Mouse (Mus musculus) G1E (cell line): ENCODE results near the gene Ighmbp2. TPM values are rescaled to one million over a fixed set of nuclear protein-coding genes. Genes with fewer than 3 reads are reported as not detected.

Source experiments
- ATAC-seq: 2 replicates; pipeline ENCODE4 v1.8.0; 2016; ENCODE audit warnings: mild to moderate bottlenecking; ENCODE audit not compliant: insufficient number of reproducible peaks, poor library complexity, low FRiP score, severe bottlenecking; ENCODE audit errors: extremely low read depth
- DNase-seq: peaks from one replicate; pipeline ENCODE4 v3.0.0; 2012; ENCODE audit warnings: low spot score
- H3K27me3 ChIP-seq: 2 replicates; pipeline ENCODE4 v1.6.1; 2012; ENCODE audit warnings: mild to moderate bottlenecking, low read length, inconsistent platforms; ENCODE audit not compliant: insufficient read depth
- H3K36me3 ChIP-seq: replicated peaks from 2 replicates; pipeline ENCODE3; 2012; ENCODE audit warnings: mild to moderate bottlenecking, inconsistent platforms
- H3K4me1 ChIP-seq: 2 replicates; pipeline ENCODE4 v1.6.1; 2012; ENCODE audit warnings: low read depth, low read length, inconsistent platforms, mixed read lengths; ENCODE audit not compliant: insufficient read depth
- H3K4me3 ChIP-seq: 2 replicates; pipeline ENCODE4 v1.5.1; 2012; ENCODE audit warnings: low read depth, mild to moderate bottlenecking, inconsistent platforms, low read length, moderate library complexity, mixed read lengths
- H3K9me3 ChIP-seq: replicated peaks from 2 replicates; pipeline ENCODE4 v1.6.1; 2012; ENCODE audit warnings: inconsistent platforms
- CTCF ChIP-seq: IDR thresholded peaks from 2 replicates; pipeline ENCODE4 v1.5.1; 2012; ENCODE audit warnings: low read depth, low read length, inconsistent platforms, mixed read lengths
- GATA1 ChIP-seq: IDR thresholded peaks from 2 replicates; pipeline ENCODE4 v1.6.1; 2012; ENCODE audit warnings: borderline replicate concordance, low read length, inconsistent platforms, mixed read lengths
- GATA2 ChIP-seq: IDR thresholded peaks from 2 replicates; pipeline ENCODE4 v1.6.1; 2012; ENCODE audit warnings: low read depth, low read length, inconsistent platforms, borderline replicate concordance
- POLR2AphosphoS5 ChIP-seq: IDR thresholded peaks from 2 replicates; pipeline ENCODE4 v1.6.1; 2012; ENCODE audit warnings: low read depth, low read length, inconsistent platforms; ENCODE audit not compliant: insufficient replicate concordance
- TAL1 ChIP-seq: conservative IDR thresholded peaks from 2 replicates; pipeline ENCODE4 v1.6.1; 2012; ENCODE audit warnings: low read depth, low read length, inconsistent platforms, mixed read lengths
- polyA plus RNA-seq: library from polyadenylated mRNA; stranded (reverse); fragments of >175 nt; gene quantifications from 2 replicates; pipeline ENCODE4 v1.2.3, GENCODE M21; 2012
- total RNA-seq, 2 experiments: library from RNA; stranded (forward) in 1 of 2; stranded (reverse) in 1 of 2; fragments of 200-1000 nt in 1 of 2; fragments of >200 nt in 1 of 2; fragmentation: Nextera tagmentation in 1 of 2; gene quantifications; 2 replicates each; pipeline ENCODE4 v1.2.3; 2014 to 2017

The Ighmbp2 gene
- total and polyA plus RNA-seq, 3 experiments, result 5.1 to 10.6 (median 6.5) TPM

DNA sequence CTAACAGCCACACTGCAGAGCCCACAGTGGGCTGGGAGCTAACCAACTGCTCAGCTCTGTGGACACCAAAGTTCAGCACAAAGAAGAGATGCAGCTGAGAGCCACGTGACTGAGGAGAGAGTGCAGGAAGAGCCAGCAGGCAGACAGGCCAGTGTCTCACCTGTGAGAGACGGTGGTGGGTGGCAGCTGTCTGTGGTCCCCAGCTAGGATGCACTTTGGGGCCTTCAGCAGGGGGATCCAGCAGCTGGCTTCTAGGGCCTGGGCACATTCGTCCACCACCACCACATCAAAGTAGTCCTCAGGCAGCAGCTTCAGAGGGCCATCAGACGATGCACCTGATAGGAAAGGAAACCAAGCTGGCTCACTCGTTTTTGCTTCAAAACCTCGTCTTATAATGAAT, 11.5 kb downstream of the Ighmbp2 start:
- Histone ChIP-seq H3K36me3 (peaks cover 100% of the 10 kb centered on the region), H3K4me1 (no peaks in the 10 kb centered on the region; the same call in none of the 2 replicates), H3K27me3 (no peaks in the 10 kb centered on the region), H3K9me3 (no peaks in the 10 kb centered on the region), H3K4me3 (no peak overlapping the region)
- DNase-seq (no peak), ATAC-seq (no peak)
- TF ChIP-seq GATA1 (no peak), GATA2 (no peak), TAL1 (no peak), CTCF (no peak), POLR2AphosphoS5 (no peak)

DNA sequence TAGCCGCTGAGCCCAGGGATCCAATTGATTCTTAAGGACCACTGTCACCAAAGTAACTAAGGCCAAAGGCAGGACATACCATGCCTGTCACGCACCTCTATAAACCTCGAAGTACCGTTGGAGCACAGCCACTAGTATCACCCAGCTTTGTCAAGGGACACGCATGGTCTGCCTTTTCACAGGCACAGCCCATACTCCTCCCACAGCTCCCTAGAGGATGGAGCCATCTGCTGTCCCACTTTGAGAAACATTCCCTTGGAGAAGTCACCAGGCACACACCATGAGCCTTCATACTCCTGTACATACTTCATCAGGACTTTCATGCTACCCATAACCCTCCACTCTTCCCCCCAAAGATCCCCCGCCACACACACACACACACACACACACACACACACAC, 13.0 kb downstream of the Ighmbp2 start:
- H3K36me3 ChIP-seq, result peaks cover 100% of the 10 kb centered on the region
- ATAC-seq (no peak), DNase-seq (no peak)

DNA sequence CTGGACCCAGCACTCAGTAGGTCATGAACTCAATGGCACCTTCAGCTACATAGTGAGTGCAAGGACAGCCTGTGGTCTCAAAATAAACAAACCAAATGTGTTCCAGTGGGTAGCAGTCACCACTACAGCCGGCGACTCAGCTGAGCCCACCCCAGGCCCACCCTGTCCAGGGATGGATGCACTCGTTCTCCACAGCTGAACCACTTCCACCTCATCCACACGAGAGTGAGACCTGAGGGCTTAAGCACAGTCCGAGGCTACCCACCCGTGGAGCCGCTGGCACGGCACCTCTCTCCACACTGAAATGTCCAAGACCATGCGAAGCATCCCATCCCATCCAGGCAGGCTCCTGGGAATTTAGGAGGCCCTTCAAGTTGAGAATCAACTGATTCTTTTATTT, 13.5 kb downstream of the Ighmbp2 start:
- Histone ChIP-seq H3K4me3 (no peak overlapping the region), H3K27me3 (no peaks in the 10 kb centered on the region), H3K4me1 (no peaks in the 10 kb centered on the region; the same call in 1 of the 2 replicates), H3K36me3 (peaks cover 100% of the 10 kb centered on the region), H3K9me3 (no peaks in the 10 kb centered on the region)
- TF ChIP-seq POLR2AphosphoS5 (no peak), CTCF (no peak), GATA1 (no peak), GATA2 (no peak)
- ATAC-seq, result no peak
- no peak for DNase-seq

More for the DNA sequence above, 13.0 kb downstream of the Ighmbp2 start:
- Histone ChIP-seq H3K9me3 (no peaks in the 10 kb centered on the region), H3K4me3 (no peak overlapping the region), H3K4me1 (no peaks in the 10 kb centered on the region; the same call in none of the 2 replicates), H3K27me3 (no peaks in the 10 kb centered on the region)
- TF ChIP-seq TAL1, result no peak
- no peak for TF ChIP-seq GATA2
- TF ChIP-seq POLR2AphosphoS5, result no peak
- no peak for TF ChIP-seq CTCF
- TF ChIP-seq GATA1, result no peak

DNA sequence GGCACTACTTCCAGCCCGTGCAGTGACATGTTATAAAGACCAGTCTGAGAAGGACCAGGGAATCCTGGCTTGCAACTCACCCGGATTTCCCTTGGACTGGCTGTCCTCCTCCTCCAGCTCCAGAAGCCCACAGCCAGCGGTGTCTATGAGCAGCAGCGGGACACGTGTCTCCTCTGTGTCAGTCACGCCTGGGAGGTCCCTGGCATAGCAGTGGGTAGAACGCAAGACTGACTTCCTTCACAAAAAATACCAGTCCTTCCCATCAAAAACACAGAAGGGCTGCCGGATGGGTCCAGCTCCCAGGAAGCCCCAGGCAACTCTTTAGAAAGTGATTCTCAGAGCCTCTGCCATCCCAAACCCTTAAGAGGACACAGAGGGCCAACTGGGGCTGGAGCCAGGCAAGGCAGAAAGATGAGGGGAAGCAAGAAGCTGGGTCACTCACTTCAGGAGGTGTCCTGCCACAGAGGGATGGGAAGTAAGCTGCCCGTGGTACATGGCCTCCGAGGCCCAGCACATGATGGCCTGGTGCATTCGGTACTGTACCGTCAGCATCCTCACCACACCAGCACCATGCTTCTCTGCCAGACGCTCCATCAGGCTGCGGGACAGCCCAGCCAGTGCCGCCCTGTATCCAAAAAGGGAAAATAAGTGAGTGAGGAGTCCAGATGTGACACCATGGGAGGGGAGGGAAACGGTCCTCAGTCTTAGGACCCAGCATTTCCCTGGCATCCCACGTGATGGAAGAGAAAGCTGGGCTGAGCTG, 14.4 kb downstream of the Ighmbp2 start:
- Histone ChIP-seq H3K27me3 (no peaks in the 10 kb centered on the region), H3K4me3 (no peak overlapping the region), H3K36me3 (peaks cover 100% of the 10 kb centered on the region), H3K4me1 (peaks cover 3% of the 10 kb centered on the region; the same call in 1 of the 2 replicates), H3K9me3 (no peaks in the 10 kb centered on the region)
- no peak for TF ChIP-seq TAL1
- no peak for TF ChIP-seq GATA1
- TF ChIP-seq GATA2, result no peak
- no peak for TF ChIP-seq POLR2AphosphoS5
- TF ChIP-seq CTCF, result no peak
- no peak for ATAC-seq
- DNase-seq, result no peak

DNA sequence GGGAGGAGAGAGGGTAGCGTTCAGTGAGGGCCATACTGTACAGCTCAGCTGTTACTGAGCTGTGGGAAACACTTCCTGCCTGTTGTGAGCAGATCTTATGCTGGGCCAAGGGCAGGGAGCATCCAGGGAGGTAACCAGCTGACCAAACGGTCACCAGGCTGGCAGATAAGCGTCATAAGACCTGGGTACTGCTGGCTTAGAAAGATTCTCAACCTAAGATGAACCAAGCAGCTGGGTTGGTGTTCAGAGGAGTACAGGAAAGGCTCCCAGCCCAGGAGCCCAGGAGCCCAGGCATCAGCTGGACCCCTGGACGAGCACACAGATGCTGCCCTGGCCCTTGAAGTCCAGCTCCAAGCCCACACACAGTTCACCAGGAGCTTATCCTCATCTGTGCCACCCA, 15.5 kb downstream of the Ighmbp2 start:
- no peak for TF ChIP-seq TAL1
- TF ChIP-seq CTCF, result no peak
- TF ChIP-seq GATA2, result no peak
- no peak for TF ChIP-seq POLR2AphosphoS5
- no peak for TF ChIP-seq GATA1

DNA sequence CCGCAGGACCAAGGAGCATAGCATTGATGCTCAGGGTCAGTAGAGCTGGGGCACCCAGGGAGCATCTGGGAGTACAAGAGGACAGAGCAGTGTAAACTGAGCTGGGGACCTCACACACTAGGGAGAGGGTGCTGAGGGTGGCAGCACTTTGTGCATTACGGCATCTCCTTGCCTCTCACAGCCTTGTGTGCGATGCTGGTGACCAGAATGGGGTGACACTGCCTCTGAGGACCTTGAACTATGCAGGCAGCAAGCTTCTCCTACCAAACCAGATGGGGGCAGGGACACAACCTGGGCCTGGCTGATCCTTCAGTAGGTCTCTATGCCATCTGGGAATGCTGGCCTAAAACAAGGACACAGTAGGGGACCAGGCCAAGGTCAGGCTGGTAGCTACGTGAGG, 16.1 kb downstream of the Ighmbp2 start:
- Histone ChIP-seq H3K36me3 (peaks cover 99% of the 10 kb centered on the region), H3K4me1 (peaks cover 5% of the 10 kb centered on the region; the same call in 1 of the 2 replicates), H3K9me3 (no peaks in the 10 kb centered on the region), H3K27me3 (no peaks in the 10 kb centered on the region), H3K4me3 (no peak overlapping the region)
- TF ChIP-seq GATA1 (no peak), POLR2AphosphoS5 (no peak), TAL1 (no peak), GATA2 (no peak), CTCF (no peak)
- DNase-seq, result no peak
- ATAC-seq, result no peak

More for the DNA sequence above, 15.5 kb downstream of the Ighmbp2 start:
- H3K27me3 ChIP-seq, result no peaks in the 10 kb centered on the region
- no peak for DNase-seq
- H3K4me1 ChIP-seq, result 0 out of 2 replicates have a peak, but pooled peaks cover 3% of the 10 kb centered on the region
- ATAC-seq, result no peak
- H3K9me3 ChIP-seq, result no peaks in the 10 kb centered on the region
- no peak overlapping the region for H3K4me3 ChIP-seq
- peaks cover 99% of the 10 kb centered on the region for H3K36me3 ChIP-seq

DNA sequence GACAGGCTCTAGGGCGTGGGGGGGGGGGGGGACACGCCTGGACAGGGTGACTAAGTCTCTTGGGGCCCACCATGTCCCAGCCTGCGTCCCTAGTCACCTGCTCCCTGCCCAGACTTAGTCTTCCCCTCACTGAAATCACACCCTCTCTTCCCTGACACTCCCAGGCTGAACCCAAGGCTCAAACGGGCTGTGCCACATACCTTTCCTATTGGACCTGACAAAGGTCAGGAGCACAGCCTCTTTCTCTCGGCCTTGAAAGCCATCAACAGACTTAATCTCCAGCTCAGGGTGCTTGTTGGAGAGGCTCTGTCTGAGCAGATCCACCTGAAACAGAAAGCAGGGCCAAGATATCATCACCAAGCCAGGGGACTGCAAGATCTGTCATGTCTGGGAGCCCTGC, 16.7 kb downstream of the Ighmbp2 start:
- Histone ChIP-seq H3K36me3 (peaks cover 99% of the 10 kb centered on the region), H3K4me1 (peaks cover 5% of the 10 kb centered on the region; the same call in 1 of the 2 replicates), H3K4me3 (no peak overlapping the region), H3K27me3 (no peaks in the 10 kb centered on the region), H3K9me3 (no peaks in the 10 kb centered on the region)
- DNase-seq (no peak), ATAC-seq (no peak)
- no peak for TF ChIP-seq GATA2
- no peak for TF ChIP-seq POLR2AphosphoS5
- no peak for TF ChIP-seq CTCF
- TF ChIP-seq TAL1, result no peak
- TF ChIP-seq GATA1, result no peak
